Mouse (Mus musculus) adipocyte (in vitro differentiated cells): ENCODE data around the gene Ccdc137.

ENCODE experiments used
- DNase-seq: peaks from one replicate; pipeline ENCODE4 v3.0.0-alpha.2; 2016; ENCODE audit warnings: low spot score

Gene Ccdc137

DNA sequence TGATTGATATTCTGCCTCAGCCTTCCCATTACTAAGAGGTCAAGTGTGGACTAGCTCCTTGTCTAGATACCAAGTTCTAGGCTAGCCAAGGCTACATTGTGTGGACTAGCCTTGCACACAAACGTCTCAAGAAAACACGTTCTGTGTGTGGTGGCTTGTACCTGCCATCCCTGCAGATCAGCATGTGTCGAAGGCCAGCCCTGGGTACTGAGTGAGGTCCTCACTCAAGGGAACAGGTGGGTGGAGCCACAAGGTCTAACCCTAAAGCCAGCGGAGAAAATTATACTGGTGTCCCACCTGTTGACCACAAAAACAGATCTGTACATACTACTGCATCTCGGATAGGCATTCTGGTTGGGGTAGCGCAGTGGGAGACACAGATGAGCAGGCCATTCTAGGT, 42.0 kb downstream of the Ccdc137 start:
- DNase-seq = no peak

DNA sequence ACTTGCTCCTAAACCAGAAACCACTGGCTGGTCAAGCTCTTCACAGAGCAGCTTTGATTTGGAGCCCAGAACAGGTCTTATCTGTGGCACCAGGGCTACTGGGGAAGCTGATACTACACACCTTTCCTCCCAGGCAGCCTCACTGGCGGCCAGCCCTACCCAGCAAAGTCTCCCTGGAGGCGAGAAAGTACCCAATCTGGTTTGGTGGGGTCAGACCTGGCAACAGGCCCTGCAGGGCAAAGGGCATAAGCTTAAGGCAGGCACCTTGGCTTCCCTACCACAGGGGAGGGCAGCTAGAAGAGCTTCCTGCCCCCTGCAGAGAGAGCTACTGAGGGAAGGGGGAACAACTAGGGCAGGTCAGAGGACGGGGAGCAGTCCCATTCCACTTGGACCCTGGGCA, 42.4 kb downstream of the Ccdc137 start:
- DNase-seq = peak; percentile 83

- peak; percentile 70 for DNase-seq
These were observed 43.1 kb downstream of the Ccdc137 start for GRCm38 (mm10) chr11:120501018-120501417.

- DNase-seq = peak; percentile 56
These were observed 43.8 kb downstream of the Ccdc137 start for GRCm38 (mm10) chr11:120501701-120502100.

DNA sequence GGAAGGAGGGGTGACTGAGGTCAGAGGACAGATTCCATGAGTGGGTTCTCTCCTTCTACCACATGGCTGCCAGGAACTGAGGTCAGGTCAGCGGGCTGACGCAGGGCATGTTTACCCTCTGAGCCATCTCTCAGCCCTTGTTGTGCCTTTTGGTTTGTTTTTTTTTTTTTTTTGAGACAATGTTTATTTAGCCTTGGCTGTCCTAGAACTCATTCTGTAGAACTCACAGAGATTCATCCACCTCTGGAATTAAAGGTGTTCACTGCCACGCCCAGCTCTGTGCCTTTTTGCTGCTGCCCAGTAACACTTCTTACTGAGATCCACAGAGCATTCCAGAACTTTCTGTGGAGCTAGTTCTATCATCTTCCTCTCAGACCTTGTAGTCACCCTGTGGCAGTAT, 47.7 kb downstream of the Ccdc137 start:
- no peak for DNase-seq

DNA sequence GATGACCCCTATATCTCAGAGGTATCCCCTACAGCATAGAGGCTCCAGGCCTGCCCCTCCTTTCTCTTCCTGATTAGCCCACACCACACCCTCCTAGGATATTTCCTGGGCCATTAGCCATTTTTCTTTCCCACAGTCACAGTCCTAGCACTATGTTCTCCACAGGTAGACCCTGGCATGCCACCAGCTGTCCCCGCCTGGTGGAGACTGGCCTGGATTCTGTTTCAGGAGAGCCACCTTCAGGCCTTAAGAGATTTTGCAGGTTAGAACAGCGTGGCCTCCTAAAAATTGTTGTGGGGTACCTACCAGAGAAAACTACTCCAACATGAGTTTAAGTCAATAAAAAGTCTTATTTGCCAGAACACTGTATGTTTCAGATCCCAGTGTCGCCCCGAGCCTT, 49.0 kb downstream of the Ccdc137 start:
- DNase-seq = peak; percentile 37

GRCm38 (mm10) chr11:120507611-120508289, 49.8 kb downstream of the Ccdc137 start:
- no peak for DNase-seq

GRCm38 (mm10) chr11:120508290-120508870, 50.5 kb downstream of the Ccdc137 start:
- no peak for DNase-seq

- DNase-seq = no peak
These were observed 52.0 kb downstream of the Ccdc137 start for GRCm38 (mm10) chr11:120509940-120510339.

DNA sequence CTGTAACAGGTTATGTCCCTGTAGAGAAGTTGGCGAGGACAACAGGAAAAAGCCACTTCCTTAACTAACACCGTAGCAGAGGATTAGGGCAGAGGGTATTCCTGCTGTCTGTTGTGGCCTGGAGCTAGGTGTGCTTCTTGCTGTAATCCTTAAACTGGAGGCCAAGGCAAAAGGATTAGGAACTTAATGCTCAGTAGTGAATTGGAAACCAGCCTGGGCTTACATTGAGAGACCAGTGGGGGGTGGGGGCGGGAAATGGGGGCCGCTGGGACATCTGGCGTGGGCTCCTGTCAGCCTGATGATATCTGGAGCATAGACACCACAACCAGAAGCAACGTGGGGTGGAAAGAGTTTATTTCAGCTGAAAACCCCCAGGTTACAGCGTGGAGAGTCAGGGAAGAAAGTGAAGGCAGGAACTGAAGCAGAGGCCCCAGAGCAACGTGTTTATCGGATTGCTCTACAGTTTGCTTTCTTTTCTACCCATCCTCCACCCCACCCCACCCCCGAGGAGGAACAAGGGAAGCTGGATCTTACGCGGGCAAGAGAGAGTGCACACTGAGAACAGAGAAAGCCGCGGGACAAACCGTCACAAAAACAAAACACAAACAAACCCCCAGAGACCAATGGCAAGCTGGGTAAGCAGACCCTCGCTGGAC, 52.6 kb downstream of the Ccdc137 start:
- no peak for DNase-seq

DNA sequence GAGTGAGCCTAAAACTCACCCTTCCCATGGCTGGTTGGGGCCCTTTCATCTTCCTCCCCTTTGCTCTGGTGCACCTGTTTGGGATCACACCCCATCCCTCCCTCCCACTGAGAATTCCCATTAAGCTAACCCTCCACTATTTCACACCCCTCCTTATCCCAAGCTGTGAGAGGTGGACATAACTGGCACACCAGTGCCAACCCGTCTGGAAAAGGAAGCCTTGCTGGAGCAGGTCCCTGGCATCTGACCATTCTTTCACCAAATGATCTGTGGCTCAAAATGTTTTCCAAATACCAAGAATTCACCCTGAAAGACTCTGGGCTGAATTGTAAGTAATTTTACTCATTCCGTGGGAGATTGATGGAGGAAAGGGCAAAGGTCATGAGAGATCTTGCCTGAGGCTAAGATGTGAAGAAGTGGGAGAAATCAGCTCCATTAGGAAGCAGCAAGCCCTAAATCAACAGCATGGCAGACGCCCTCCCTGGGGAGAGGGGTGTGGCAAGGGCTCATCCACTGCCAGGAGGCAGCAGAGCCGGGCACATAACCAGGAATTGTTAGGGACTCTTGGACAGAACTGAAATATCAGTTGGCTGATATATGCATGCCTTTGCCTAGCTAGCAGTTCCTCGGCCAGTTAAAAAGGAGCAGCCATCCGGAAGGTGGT, 55.0 kb downstream of the Ccdc137 start:
- peak; percentile 98 for DNase-seq
